Mouse (Mus musculus) cerebellum, adult 2 months (tissue): ENCODE measurements around the gene Tmem120b. TPM values are rescaled to one million over a fixed set of nuclear protein-coding genes. Genes with fewer than 3 reads are reported as not detected.

ENCODE experiments used
- DNase-seq, 2 experiments: peaks; one replicate each; pipeline ENCODE4 v3.0.0; 2021
- H3K27ac ChIP-seq: fragments of 200-500 bp; 2 replicates; pipeline ENCODE4 v1.5.1; 2012; ENCODE audit warnings: low read length, control low read depth, inconsistent platforms; ENCODE audit not compliant: insufficient read depth
- H3K27me3 ChIP-seq: fragments of 200-500 bp; 2 replicates; pipeline ENCODE4 v1.6.1; 2012; ENCODE audit warnings: inconsistent platforms, mild to moderate bottlenecking, low read length, moderate library complexity; ENCODE audit not compliant: control insufficient read depth, insufficient read depth
- H3K4me1 ChIP-seq: fragments of 200-500 bp; 2 replicates; pipeline ENCODE4 v1.6.1; 2011; ENCODE audit warnings: low read length; ENCODE audit not compliant: control insufficient read depth, insufficient read depth
- H3K4me3 ChIP-seq: fragments of 200-500 bp; replicated peaks from 2 replicates; pipeline ENCODE3; 2011; ENCODE audit warnings: mild to moderate bottlenecking, low read depth, low read length, control low read depth; ENCODE audit not compliant: insufficient read depth
- CTCF ChIP-seq: fragments of 200-500 bp; IDR thresholded peaks from 2 replicates; pipeline ENCODE4 v1.5.1; 2011; ENCODE audit warnings: low read depth, mild to moderate bottlenecking, control low read depth, low read length, moderate library complexity, borderline replicate concordance; ENCODE audit not compliant: insufficient read depth
- POLR2A ChIP-seq: fragments of 200-500 bp; IDR thresholded peaks from 2 replicates; pipeline ENCODE4 v1.6.1; 2011; ENCODE audit warnings: low read length, control low read depth, borderline replicate concordance; ENCODE audit not compliant: insufficient read depth
- WGBS: fragments of 180-500 bp; shearing (Covaris S2); methylation state at CpG from one replicate; pipeline ENCODE4 v1.1.7; 2018; 5-methylcytosine and 5-hydroxymethylcytosine counted together
- polyA plus RNA-seq: library from polyadenylated mRNA; depleted of rRNA; stranded (reverse); fragments of >200 nt; gene quantifications from 2 replicates; pipeline ENCODE4 v1.2.3, GENCODE M21; 2012; rRNA removed

The Tmem120b gene
- polyA plus RNA-seq = 21.8 and 25.3 TPM in 2 replicates

DNA sequence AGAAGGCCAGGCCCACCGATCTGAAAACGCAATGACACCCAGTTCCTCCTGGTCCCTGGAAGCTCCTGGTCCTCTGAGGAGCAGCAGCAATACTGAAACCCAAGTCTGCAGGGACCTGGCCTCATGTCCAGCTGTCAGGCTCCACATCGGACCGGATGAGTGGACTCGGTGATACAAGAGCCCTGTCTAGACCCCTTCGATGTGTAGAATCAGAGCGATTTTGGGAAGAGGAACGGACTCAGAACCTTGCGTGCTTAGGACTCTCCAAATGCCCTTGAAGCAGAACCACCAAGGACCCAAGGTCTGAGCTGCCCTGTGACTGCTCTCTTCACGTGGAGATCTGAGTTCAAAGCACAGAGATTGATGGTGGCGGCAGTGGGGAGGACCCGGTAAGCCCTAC, at the start of gene Tmem120b:
Gene Tmem120b (plus strand): TSS at position 301 of the 400 bp plus-strand sequence.
- TF ChIP-seq POLR2A (no peak), CTCF (no peak)
- H3K27ac ChIP-seq = no peak within 1 kb of the TSS
- no peak within 1 kb of the TSS for H3K4me3 ChIP-seq
- no peaks in the 10 kb centered on the region for H3K4me1 ChIP-seq
- DNase-seq = no peak
- no peaks in the 10 kb centered on the region for H3K27me3 ChIP-seq
- WGBS = 90% methylated on average over 12 of the region's 12 CpGs

DNA sequence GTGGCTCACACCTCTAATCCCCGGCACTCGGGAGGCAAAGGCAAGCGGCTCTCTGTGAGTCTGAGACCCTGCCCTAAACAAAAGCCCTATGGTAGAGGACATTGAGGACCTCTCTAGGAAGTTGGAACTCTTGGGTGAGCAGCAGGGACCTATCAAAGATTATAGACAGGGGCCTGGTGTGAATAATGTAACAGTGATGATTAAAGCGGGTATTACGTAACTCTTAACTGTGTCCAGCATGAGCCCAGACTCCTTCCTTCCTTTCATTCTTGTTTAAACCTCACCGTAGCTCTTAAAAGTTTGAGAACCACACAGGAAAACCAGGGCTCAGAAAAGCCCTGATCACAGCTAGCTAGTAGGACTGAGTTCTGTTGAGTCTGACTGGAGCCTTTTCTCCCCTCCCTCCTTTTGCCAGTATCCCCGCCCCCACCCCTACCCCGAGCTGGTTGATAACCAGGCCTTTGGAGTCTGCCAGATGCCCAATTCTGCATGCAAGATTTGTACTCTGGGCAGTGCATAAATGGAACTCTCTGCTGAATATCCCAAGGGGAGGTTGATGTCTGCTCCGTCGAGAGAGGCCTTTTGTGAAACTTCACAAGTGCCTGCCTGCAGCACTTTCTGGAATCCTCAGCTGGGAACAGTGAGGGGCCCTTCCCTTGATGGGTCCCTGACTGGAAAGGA, 48.7 kb upstream of the Tmem120b start:
- no peak overlapping the region for H3K27ac ChIP-seq
- no peak for TF ChIP-seq CTCF
- TF ChIP-seq POLR2A = no peak

DNA sequence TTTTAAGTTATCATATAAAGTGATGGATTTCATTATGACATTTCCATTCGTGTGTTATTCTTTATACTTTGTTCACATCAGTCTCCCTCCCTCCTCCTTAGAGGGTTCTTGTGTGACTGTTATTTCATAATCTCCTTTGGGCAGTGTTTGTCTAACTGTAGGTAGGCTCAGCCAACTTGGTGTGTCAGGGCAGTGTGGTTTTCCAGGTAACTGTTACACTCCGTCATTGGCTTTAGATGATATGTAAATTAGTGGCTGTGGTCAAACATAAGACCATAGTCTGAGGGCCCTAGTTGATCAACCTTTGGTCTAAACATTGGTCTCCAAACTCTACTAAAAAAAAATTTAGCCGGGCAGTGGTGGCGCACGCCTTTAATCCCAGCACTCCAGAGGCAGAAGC, 47.8 kb upstream of the Tmem120b start:
- no peak for DNase-seq
- no peak overlapping the region for H3K27ac ChIP-seq
- H3K27me3 ChIP-seq = no peaks in the 10 kb centered on the region
- H3K4me3 ChIP-seq = no peak overlapping the region
- peaks cover 6% of the 10 kb centered on the region; the same call in 1 of the 2 replicates for H3K4me1 ChIP-seq
- TF ChIP-seq CTCF = no peak
- TF ChIP-seq POLR2A = no peak
- WGBS = 91% methylated on average over 5 of the region's 5 CpGs

More for the DNA sequence above, 48.7 kb upstream of the Tmem120b start:
- Histone ChIP-seq H3K4me1 (peaks cover 6% of the 10 kb centered on the region; the same call in 1 of the 2 replicates), H3K27me3 (no peaks in the 10 kb centered on the region), H3K4me3 (no peak overlapping the region)
- no peak for DNase-seq
- WGBS = 50% methylated on average over 10 of the region's 10 CpGs

DNA sequence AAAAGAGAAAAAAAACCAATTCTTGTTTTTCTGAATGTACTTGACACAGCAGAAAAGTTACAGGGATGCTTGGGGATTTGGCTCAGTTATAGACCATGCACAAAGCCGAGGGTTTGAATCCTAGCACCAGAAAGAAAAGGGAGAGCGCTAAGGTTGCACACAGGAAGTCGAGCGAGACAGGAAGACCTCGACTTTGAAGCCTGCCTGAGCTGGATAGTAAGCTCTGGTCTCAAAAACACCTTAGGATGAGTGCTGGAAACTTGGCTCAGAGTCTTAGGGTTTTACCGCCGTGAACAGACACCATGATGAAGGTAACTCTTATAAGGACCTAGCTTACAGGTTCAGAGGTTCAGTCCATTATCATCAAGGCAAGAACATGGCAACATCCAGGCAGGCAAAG, 46.8 kb upstream of the Tmem120b start:
- no peak for DNase-seq
- 89% methylated on average over 7 of the region's 7 CpGs for WGBS
- TF ChIP-seq CTCF (no peak), POLR2A (no peak)
- H3K27me3 ChIP-seq = no peaks in the 10 kb centered on the region
- H3K27ac ChIP-seq = no peak overlapping the region
- no peak overlapping the region for H3K4me3 ChIP-seq
- H3K4me1 ChIP-seq = peaks cover 4% of the 10 kb centered on the region

DNA sequence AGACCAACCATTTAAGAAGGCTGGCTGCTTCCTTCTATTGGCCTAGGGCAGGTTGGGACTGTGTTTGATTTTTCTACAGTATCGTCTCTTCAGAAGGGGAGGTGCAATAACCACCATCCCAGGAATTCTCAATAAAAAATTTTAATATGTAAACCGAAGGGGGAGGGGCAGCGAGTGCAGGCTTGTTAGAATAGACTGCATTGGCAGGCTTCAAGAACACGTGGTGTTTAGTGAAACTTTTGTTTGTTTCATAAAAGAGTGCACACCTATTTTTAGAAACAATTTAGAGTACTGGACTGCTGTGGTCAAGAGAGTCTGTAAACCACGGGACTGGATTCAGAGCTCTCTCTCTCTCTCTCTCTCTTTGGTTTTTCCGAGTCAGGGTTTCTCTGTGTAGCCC, 45.2 kb upstream of the Tmem120b start:
- DNase-seq = no peak
- Histone ChIP-seq H3K4me1 (peaks cover 4% of the 10 kb centered on the region), H3K27ac (no peak overlapping the region), H3K27me3 (no peaks in the 10 kb centered on the region), H3K4me3 (no peak overlapping the region)
- TF ChIP-seq CTCF (no peak), POLR2A (no peak)
- WGBS = 82% methylated on average over 6 of the region's 6 CpGs

DNA sequence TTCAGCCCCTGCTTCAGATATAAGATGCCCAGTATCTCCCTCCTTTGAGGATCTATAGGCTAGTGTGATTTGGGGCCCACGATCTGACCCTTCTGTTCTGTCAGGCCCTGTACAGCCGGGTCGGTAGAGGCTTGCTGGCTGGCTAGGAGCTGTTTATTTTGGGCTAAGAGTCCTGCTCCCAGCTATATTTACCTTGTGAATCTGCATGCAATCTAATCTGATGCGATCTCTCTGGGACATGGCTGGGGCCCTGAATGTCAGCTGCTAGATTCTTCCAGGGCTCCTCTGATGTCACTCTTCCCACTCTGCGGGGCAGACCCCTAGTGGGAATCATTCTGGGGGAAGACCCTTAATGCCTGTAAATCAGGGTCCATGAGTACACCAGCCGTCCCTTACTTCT, 43.9 kb upstream of the Tmem120b start:
- Histone ChIP-seq H3K27ac (no peak overlapping the region), H3K4me3 (no peak overlapping the region), H3K27me3 (no peaks in the 10 kb centered on the region), H3K4me1 (peaks cover 4% of the 10 kb centered on the region)
- DNase-seq = no peak
- no peak for TF ChIP-seq CTCF
- no peak for TF ChIP-seq POLR2A
- 96% methylated on average over 6 of the region's 6 CpGs for WGBS

DNA sequence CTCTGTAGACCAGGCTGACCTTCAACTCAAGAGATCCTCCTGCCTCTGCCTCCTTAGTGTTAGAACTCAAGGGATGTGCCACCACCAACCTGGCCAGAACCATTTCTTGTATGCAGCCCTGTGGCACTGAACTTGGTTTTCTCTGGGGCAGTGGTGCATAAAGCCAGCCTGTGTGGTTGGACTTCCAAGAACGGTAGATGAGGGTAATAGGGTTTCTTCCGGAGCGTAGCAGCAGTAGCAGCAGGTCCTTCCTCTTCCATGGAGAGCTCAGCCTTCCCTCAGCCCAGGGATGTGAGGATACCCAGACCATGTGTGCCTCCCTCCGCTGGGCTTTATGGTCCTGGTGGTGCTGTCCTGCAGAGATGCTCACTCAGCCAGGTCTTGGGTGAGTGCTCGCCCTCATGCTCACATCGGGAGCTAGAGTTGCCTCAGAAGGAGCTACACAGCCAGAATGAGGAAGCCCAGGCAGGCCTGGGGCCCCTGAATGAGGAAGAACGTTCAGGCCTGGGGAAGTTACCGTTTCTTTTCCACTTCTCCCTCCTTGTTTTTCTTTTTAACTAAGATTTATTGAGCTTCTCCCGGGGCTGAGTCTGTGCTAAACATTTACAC, 43.1 kb upstream of the Tmem120b start:
- TF ChIP-seq POLR2A (no peak), CTCF (no peak)
- WGBS = 82% methylated on average over 9 of the region's 9 CpGs
- Histone ChIP-seq H3K27me3 (no peaks in the 10 kb centered on the region), H3K4me3 (no peak overlapping the region), H3K4me1 (peaks cover 4% of the 10 kb centered on the region), H3K27ac (no peak overlapping the region)
- no peak for DNase-seq

DNA sequence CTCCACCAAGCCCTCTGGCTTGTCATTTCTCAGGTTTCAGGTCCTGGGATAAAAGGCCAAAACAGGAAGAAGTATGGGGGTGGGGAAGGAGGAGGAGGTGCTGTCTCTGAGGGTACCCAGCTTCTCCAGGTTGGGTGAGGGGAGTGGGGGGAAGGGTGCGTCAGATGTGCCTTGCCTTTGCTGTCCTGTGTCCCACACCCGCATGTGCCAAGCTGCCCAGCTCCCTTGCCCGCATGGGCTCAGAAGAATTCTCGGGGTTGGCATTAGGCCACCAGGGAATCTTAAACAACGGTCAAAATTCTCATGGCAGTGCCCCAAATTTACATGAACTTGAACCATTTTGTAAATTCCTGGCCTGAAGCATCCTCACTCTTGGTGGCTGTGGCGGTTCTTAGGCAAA, 41.8 kb upstream of the Tmem120b start:
- WGBS = 35% methylated on average over 6 of the region's 6 CpGs
- no peak for DNase-seq
- Histone ChIP-seq H3K4me3 (no peak overlapping the region), H3K27ac (no peak overlapping the region), H3K4me1 (peaks cover 4% of the 10 kb centered on the region), H3K27me3 (no peaks in the 10 kb centered on the region)
- TF ChIP-seq CTCF (no peak), POLR2A (no peak)
